Mouse (Mus musculus) liver, adult 2 months (tissue): ENCODE results near the gene Try10. TPM values are rescaled to one million over a fixed set of nuclear protein-coding genes. Genes with fewer than 3 reads are reported as not detected.
"Not testable (repeated sequence)": the region's sequence is repeated elsewhere in the genome, so short reads cannot be mapped to it uniquely, and the experiment has no call there.

Experiments used
- DNase-seq: peaks from one replicate; pipeline ENCODE4 v3.0.0-alpha.2; 2011; ENCODE audit warnings: low read depth, low spot score; ENCODE audit errors: extremely low read depth
- H3K27ac ChIP-seq: fragments of 200-500 bp; replicated peaks from 2 replicates; pipeline ENCODE4 v1.5.1; 2012; ENCODE audit warnings: low read depth, mild to moderate bottlenecking, control low read depth, inconsistent platforms, low read length; ENCODE audit not compliant: insufficient read depth
- H3K27me3 ChIP-seq: fragments of 200-500 bp; 2 replicates; pipeline ENCODE4 v1.6.1; 2012; ENCODE audit warnings: mild to moderate bottlenecking, moderate library complexity, low read length, inconsistent platforms; ENCODE audit not compliant: control insufficient read depth, insufficient read depth
- H3K36me3 ChIP-seq: fragments of 200-500 bp; 2 replicates; pipeline ENCODE4 v1.6.1; 2012; ENCODE audit warnings: low read length, inconsistent platforms; ENCODE audit not compliant: control insufficient read depth, insufficient read depth
- H3K4me1 ChIP-seq: fragments of 200-500 bp; 2 replicates; pipeline ENCODE4 v1.6.1; 2011; ENCODE audit warnings: low read length; ENCODE audit not compliant: control insufficient read depth, insufficient read depth
- H3K4me3 ChIP-seq: fragments of 200-500 bp; 2 replicates; pipeline ENCODE4 v1.5.1; 2011; ENCODE audit warnings: low read depth, mild to moderate bottlenecking, control low read depth, low read length, moderate library complexity; ENCODE audit not compliant: insufficient read depth
- H3K79me2 ChIP-seq: fragments of 200-500 bp; 2 replicates; pipeline ENCODE4 v1.6.1; 2012; ENCODE audit warnings: inconsistent platforms, mild to moderate bottlenecking, low read length, moderate library complexity; ENCODE audit not compliant: control insufficient read depth, insufficient read depth
- H3K9ac ChIP-seq: fragments of 200-500 bp; 2 replicates; pipeline ENCODE4 v1.6.1; 2012; ENCODE audit warnings: low read depth, mild to moderate bottlenecking, control low read depth, inconsistent platforms, low read length
- CTCF ChIP-seq: fragments of 200-500 bp; IDR thresholded peaks from 2 replicates; pipeline ENCODE4 v1.5.1; 2011; ENCODE audit warnings: low read depth, low read length, control low read depth
- POLR2A ChIP-seq: fragments of 200-500 bp; IDR thresholded peaks from 2 replicates; pipeline ENCODE4 v1.6.1; 2011; ENCODE audit warnings: low read length, control low read depth; ENCODE audit not compliant: insufficient read depth; ENCODE audit errors: extremely low read depth
- WGBS: fragments of 180-500 bp; shearing (Covaris S2); methylation state at CpG from one replicate; pipeline ENCODE4 v1.1.7; 2018; 5-methylcytosine and 5-hydroxymethylcytosine counted together
- polyA plus RNA-seq: library from polyadenylated mRNA; depleted of rRNA; stranded (reverse); fragments of >200 nt; gene quantifications from 2 replicates; pipeline ENCODE4 v1.2.3, GENCODE M21; 2012; rRNA removed
- total RNA-seq: library from RNA; depleted of rRNA; stranded (reverse); fragments of >200 nt; gene quantifications from 2 replicates; pipeline ENCODE4 v1.2.3, GENCODE M21; 2014; rRNA removed

Gene Try10
- total RNA-seq, result 0.34 and 2.5 TPM in 2 replicates
- not detected in 2 replicates for polyA plus RNA-seq

- no peaks in the 10 kb centered on the region for H3K27me3 ChIP-seq
- no peaks in the 10 kb centered on the region for H3K4me1 ChIP-seq
- H3K9ac ChIP-seq, result no peak within 1 kb of the TSS
- H3K79me2 ChIP-seq, result no peaks in the 10 kb centered on the region
- WGBS, result 65% methylated on average over 2 of the region's 2 CpGs
- TF ChIP-seq CTCF (no peak), POLR2A (no peak)
- H3K4me3 ChIP-seq, result no peak within 1 kb of the TSS
- H3K36me3 ChIP-seq, result no peaks in the 10 kb centered on the region
- no peak for DNase-seq
- no peak within 1 kb of the TSS for H3K27ac ChIP-seq
These were observed at the start of gene Try10 for GRCm38 (mm10) chr6:41353932-41354331. Gene Try10 (plus strand): TSS chr6:41354105.

- not testable (repeated sequence) for H3K9ac ChIP-seq, H3K4me3 ChIP-seq, H3K36me3 ChIP-seq, H3K4me1 ChIP-seq, H3K79me2 ChIP-seq, H3K27ac ChIP-seq, H3K27me3 ChIP-seq, DNase-seq
- whole genome bisulfite sequencing, result 66% methylated on average over 3 of the region's 3 CpGs
These were observed 37.2 kb upstream of the Try10 start, which contains the start of gene Try5 for GRCm38 (mm10) chr6:41316741-41317140. Gene Try5 (minus strand): TSS chr6:41316841.

GRCm38 (mm10) chr6:41373772-41374171 is 19.9 kb downstream of the Try10 start:
- H3K9ac ChIP-seq, H3K27ac ChIP-seq, H3K36me3 ChIP-seq, H3K79me2 ChIP-seq, H3K27me3 ChIP-seq, DNase-seq, H3K4me3 ChIP-seq, H3K4me1 ChIP-seq: not testable (repeated sequence)
- 78% methylated on average over 2 of the region's 2 CpGs for WGBS

- H3K36me3 ChIP-seq, H3K79me2 ChIP-seq, DNase-seq, H3K27me3 ChIP-seq, H3K9ac ChIP-seq, H3K4me1 ChIP-seq, H3K27ac ChIP-seq, H3K4me3 ChIP-seq: not testable (repeated sequence)
These were observed 23.7 kb downstream of the Try10 start, which contains the start of gene Prss3 for GRCm38 (mm10) chr6:41377578-41377977. Gene Prss3 (minus strand): TSS chr6:41377678.

GRCm38 (mm10) chr6:41386781-41387180 is 32.9 kb downstream of the Try10 start:
- WGBS, result 68% methylated on average over 2 of the region's 2 CpGs
- no peak for DNase-seq
- Histone ChIP-seq H3K9ac (no peak overlapping the region), H3K4me1 (no peaks in the 10 kb centered on the region), H3K27ac (no peak overlapping the region), H3K79me2 (no peaks in the 10 kb centered on the region), H3K4me3 (no peak overlapping the region), H3K27me3 (no peaks in the 10 kb centered on the region), H3K36me3 (no peaks in the 10 kb centered on the region)
- TF ChIP-seq CTCF (no peak), POLR2A (no peak)

- H3K27me3 ChIP-seq, DNase-seq, H3K4me1 ChIP-seq, H3K4me3 ChIP-seq, H3K27ac ChIP-seq, H3K36me3 ChIP-seq, H3K9ac ChIP-seq, H3K79me2 ChIP-seq: not testable (repeated sequence)
- WGBS, result 36% methylated on average over 1 of the region's 1 CpGs
These were observed 37.7 kb downstream of the Try10 start for GRCm38 (mm10) chr6:41391640-41392039.

GRCm38 (mm10) chr6:41392056-41392455 is 38.2 kb downstream of the Try10 start, which contains the start of gene Gm5771:
Gene Gm5771 (plus strand): TSS chr6:41392356.
- not testable (repeated sequence) for H3K9ac ChIP-seq, H3K4me1 ChIP-seq, H3K4me3 ChIP-seq, DNase-seq, H3K79me2 ChIP-seq, H3K27me3 ChIP-seq, H3K36me3 ChIP-seq, H3K27ac ChIP-seq

Other genes with a start within 250 kb of the Try10 start
- gene Try4, start 51.8 kb upstream of the Try10 start, total RNA-seq, result 46.0 and 241 TPM in 2 replicates
- 0.44 and 1.2 TPM in 2 replicates for gene Try4, start 51.8 kb upstream of the Try10 start, polyA plus RNA-seq
- 8.9 and 59.9 TPM in 2 replicates for gene Try5, start 37.3 kb upstream of the Try10 start, total RNA-seq
- 0.13 and 0.40 TPM in 2 replicates for gene Try5, start 37.3 kb upstream of the Try10 start, polyA plus RNA-seq
- 1.1 TPM in 1 of 2 replicates, not detected in the other for gene Prss3, start 23.6 kb downstream of the Try10 start, total RNA-seq
- gene Prss3, start 23.6 kb downstream of the Try10 start, polyA plus RNA-seq, result not detected in 2 replicates
- gene Gm5771, start 38.3 kb downstream of the Try10 start, total RNA-seq, result 0.18 TPM in 1 of 2 replicates, not detected in the other
- not detected in 2 replicates for gene Gm5771, start 38.3 kb downstream of the Try10 start, polyA plus RNA-seq
- gene Gm10334, start 92.0 kb downstream of the Try10 start, total RNA-seq, result not detected in 2 replicates
- gene Gm10334, start 92.0 kb downstream of the Try10 start, polyA plus RNA-seq, result not detected in 2 replicates
- gene Prss1, start 104.8 kb downstream of the Try10 start, total RNA-seq, result not detected in 2 replicates
- gene Prss1, start 104.8 kb downstream of the Try10 start, polyA plus RNA-seq, result not detected in 2 replicates
- 29.1 and 173 TPM in 2 replicates for gene Prss2, start 167.7 kb downstream of the Try10 start, total RNA-seq
- 0.48 and 1.7 TPM in 2 replicates for gene Prss2, start 167.7 kb downstream of the Try10 start, polyA plus RNA-seq